Mouse (Mus musculus): ENCODE data around the gene Apobr. TPM values are rescaled to one million over a fixed set of nuclear protein-coding genes. Genes with fewer than 3 reads are reported as not detected.
A peak's percentile ranks its signal among the peaks of the same experiment; 100 is the strongest.

The Apobr gene
- polyA plus RNA-seq (2012; rRNA removed) = 17.6 and 18.1 TPM in 2 replicates

DNA sequence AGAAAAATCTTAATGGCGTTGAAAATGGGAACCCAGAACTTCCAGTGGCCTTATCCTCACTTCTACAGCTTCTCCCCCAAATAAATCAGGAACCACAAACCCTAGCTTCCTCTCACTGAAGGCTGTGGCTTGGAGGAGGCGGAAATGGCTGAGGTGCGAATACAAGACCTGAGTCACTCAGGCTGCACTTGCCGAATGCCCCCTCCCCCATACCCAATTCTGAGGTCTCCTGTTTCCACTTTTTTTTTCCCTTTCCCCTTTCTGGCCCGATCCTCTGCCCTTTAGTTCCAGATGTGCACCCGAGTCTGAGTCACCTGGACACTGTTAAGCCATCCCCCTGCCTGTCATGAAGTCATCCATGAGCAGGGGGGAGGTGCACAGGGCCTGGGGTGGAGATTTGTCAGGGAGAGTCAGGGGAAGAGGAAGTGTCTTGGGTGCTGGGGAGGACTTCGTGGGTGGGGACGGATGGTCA lies at the start of gene Apobr:
Gene Apobr (plus strand): TSS at position 437 of the 472 bp plus-strand sequence.
- Histone ChIP-seq H3K4me1 (ENCODE audit: control insufficient read depth, insufficient read depth, low read length) (no peaks in the 10 kb centered on the region; the same call in 1 of the 2 replicates), H3K4me3 (replicated peaks; ENCODE audit: extremely low read depth, low read depth, low read length) (peak within 1 kb of the TSS; percentile 40)
- 63% methylated on average over 8 of the region's 8 CpGs for WGBS
- TF ChIP-seq CTCF (IDR thresholded peaks at IDR 0.05; ENCODE audit: insufficient read depth, low read length) (no peak), POLR2A (IDR thresholded peaks at IDR 0.05; ENCODE audit: borderline replicate concordance, extremely low read depth, low read depth, low read length) (no peak; the same call in 1 of the 2 replicates)
- DNase-seq = no peak

DNA sequence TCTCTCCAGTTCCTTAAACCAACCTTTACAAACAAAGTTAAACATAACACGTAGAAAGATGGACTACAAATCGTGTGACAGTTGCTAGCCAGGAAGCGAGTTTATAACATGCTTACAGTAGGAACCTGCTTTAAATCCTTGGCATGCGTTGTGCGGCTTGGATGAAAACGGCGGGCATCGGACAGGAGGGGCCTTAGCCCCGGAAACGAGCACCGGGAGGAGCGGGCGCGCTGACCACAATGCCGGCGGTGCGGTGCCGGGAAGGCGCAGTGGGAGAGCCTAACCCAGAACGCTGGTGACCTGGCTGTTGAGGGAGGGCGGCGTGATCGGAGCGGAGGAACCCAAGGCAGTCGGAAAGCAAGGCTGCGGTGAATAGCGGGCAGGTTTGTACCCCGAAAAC lies 49.0 kb upstream of the Apobr start:
- H3K4me1 ChIP-seq (ENCODE audit: control insufficient read depth, insufficient read depth, low read length) = no peaks in the 10 kb centered on the region
- peak overlapping the region; percentile 29 for H3K4me3 ChIP-seq (replicated peaks; ENCODE audit: extremely low read depth, low read depth, low read length)
- DNase-seq = peak; percentile 28
- TF ChIP-seq POLR2A (IDR thresholded peaks at IDR 0.05; ENCODE audit: borderline replicate concordance, extremely low read depth, low read depth, low read length) (no peak), CTCF (IDR thresholded peaks at IDR 0.05; ENCODE audit: insufficient read depth, low read length) (no peak)
- WGBS = 1% methylated on average over 28 of the region's 28 CpGs

DNA sequence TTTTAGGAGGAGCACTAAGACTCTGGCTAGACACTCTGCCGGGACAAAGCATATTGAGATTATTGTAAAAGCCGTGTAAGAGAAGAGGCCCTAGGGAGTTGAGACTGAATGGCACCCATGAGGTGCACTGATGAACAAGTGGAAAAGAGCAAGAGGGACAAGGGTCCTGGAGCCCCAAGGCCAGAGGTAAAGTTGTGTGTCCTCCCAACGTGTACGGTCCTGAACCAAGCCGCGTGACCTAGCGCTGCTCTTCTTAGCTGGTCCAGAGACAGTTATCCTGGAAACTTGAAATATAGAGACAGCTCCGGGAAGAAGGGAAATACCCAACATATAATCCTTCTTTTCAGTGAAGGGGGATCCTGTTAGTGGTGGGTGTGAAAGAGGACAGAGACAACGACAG lies 48.3 kb upstream of the Apobr start:
- WGBS = 67% methylated on average over 9 of the region's 9 CpGs
- no peak for TF ChIP-seq POLR2A (IDR thresholded peaks at IDR 0.05; ENCODE audit: borderline replicate concordance, extremely low read depth, low read depth, low read length)
- no peak for TF ChIP-seq CTCF (IDR thresholded peaks at IDR 0.05; ENCODE audit: insufficient read depth, low read length)
- no peak overlapping the region for H3K4me3 ChIP-seq (replicated peaks; ENCODE audit: extremely low read depth, low read depth, low read length)

DNA sequence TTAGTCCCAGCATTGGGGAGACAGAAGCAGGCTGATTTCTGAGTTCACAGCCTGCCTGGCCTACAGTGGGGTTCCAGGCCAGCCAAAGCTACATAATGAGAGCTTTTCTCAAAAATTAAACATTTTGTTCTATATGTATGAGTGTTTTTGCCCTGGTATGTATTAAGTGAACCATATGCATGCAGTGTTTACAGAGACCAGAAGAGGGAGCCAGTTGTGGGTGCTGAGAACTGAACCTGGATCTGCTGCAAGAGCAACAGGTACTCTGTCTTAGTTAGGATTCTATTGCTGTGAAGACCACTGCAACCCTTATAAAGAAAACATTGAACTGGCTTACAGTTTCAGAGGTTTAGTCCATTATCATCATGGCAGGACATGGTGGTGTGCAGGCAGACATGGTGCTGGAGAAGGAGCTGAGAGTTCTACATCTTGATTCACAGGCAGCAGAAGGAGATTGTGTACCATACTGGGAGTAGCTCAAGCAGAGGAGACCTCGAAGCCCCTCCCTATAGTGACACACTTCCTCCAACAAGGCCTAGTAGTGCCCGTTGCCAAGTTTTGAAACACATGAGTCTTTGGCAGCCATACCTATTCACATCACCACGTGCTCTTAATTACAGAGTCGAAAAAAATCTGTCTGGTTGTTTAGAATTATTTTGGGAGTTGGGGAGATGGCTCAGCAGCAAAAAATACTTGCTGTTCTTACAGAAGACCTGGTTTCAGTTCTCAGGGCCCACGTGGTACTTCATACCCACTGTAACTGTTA lies 46.7 kb upstream of the Apobr start:
- no peak overlapping the region for H3K4me3 ChIP-seq (replicated peaks; ENCODE audit: extremely low read depth, low read depth, low read length)
- TF ChIP-seq CTCF (IDR thresholded peaks at IDR 0.05; ENCODE audit: insufficient read depth, low read length) (no peak), POLR2A (IDR thresholded peaks at IDR 0.05; ENCODE audit: borderline replicate concordance, extremely low read depth, low read depth, low read length) (no peak)
- no peak for DNase-seq
- WGBS = 51% methylated on average over 5 of the region's 5 CpGs
- no peaks in the 10 kb centered on the region for H3K4me1 ChIP-seq (ENCODE audit: control insufficient read depth, insufficient read depth, low read length)

More for the DNA sequence above, 48.3 kb upstream of the Apobr start:
- no peaks in the 10 kb centered on the region for H3K4me1 ChIP-seq (ENCODE audit: control insufficient read depth, insufficient read depth, low read length)
- DNase-seq = no peak

DNA sequence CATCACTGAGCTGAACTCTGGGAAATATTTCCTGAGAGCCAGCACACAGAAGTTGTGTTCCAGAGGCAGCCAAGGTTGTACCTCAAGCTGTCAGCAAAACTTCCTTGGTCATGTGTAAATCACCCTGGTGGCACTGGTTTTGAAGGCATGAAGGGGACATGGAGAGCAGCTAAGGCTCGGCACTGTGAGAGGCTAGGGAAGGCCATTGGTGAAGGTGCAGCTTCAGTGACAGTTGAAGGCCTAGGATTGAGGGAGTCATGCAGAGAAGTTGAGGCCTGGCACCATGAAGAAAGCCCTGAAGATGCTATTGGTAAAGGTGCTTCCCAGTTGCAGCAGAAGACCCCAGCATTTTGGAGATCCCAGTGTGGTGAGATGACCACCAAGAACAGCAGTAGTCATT lies 43.1 kb upstream of the Apobr start:
- Histone ChIP-seq H3K4me1 (ENCODE audit: control insufficient read depth, insufficient read depth, low read length) (no peaks in the 10 kb centered on the region), H3K4me3 (replicated peaks; ENCODE audit: extremely low read depth, low read depth, low read length) (no peak overlapping the region)
- TF ChIP-seq CTCF (IDR thresholded peaks at IDR 0.05; ENCODE audit: insufficient read depth, low read length) (no peak), POLR2A (IDR thresholded peaks at IDR 0.05; ENCODE audit: borderline replicate concordance, extremely low read depth, low read depth, low read length) (no peak)
- 83% methylated on average over 1 of the region's 1 CpGs for WGBS
- no peak for DNase-seq

DNA sequence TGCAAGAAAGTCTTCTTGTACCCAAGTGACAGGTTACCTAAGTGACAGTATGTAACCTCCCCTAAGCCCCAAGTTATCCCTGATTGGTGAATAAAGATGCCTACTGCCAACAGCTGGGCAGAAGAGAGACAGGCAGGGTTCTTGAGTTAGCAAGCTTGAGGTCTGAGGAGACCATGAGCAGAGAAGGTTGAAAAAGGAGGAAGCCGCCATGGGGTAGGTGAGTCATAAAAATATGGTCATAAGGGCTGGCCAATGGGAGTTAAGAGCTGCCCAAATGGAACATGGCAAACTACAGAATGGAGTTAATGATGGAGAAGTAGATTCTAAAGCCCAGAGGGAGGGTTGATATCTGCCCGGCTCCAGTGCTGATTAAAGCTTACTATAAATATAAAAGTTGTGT lies 39.1 kb upstream of the Apobr start:
- H3K4me3 ChIP-seq (replicated peaks; ENCODE audit: extremely low read depth, low read depth, low read length) = no peak overlapping the region
- no peak for TF ChIP-seq CTCF (IDR thresholded peaks at IDR 0.05; ENCODE audit: insufficient read depth, low read length)
- TF ChIP-seq POLR2A (IDR thresholded peaks at IDR 0.05; ENCODE audit: borderline replicate concordance, extremely low read depth, low read depth, low read length) = no peak
- 86% methylated on average over 2 of the region's 2 CpGs for WGBS
- DNase-seq = no peak
- no peaks in the 10 kb centered on the region for H3K4me1 ChIP-seq (ENCODE audit: control insufficient read depth, insufficient read depth, low read length)

DNA sequence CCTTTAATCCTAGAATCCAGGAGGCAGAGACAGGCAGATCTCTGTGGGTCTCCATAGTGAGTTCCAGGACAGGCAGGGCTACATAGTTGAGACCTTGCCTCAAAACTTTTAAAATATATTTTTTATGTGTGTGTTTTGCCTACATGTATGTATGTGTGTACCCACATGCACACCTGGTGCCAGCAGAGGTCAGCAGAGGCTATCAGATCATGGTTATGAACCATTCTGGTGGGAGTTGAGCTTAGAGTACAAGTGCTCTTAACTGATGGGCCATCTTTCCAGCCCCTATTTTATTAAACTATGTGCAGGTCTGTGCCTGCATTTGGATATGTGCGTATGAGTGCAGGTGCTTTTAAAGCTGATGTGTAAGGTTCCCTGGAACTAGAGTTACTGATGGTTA lies 29.9 kb upstream of the Apobr start:
- TF ChIP-seq CTCF (IDR thresholded peaks at IDR 0.05; ENCODE audit: insufficient read depth, low read length) (0 out of 2 replicates have a peak, but pooled peaks have one; percentile 3), POLR2A (IDR thresholded peaks at IDR 0.05; ENCODE audit: borderline replicate concordance, extremely low read depth, low read depth, low read length) (no peak)
- Histone ChIP-seq H3K4me3 (replicated peaks; ENCODE audit: extremely low read depth, low read depth, low read length) (no peak overlapping the region), H3K4me1 (ENCODE audit: control insufficient read depth, insufficient read depth, low read length) (no peaks in the 10 kb centered on the region)
- WGBS = 96% methylated on average over 1 of the region's 1 CpGs
- DNase-seq = no peak

DNA sequence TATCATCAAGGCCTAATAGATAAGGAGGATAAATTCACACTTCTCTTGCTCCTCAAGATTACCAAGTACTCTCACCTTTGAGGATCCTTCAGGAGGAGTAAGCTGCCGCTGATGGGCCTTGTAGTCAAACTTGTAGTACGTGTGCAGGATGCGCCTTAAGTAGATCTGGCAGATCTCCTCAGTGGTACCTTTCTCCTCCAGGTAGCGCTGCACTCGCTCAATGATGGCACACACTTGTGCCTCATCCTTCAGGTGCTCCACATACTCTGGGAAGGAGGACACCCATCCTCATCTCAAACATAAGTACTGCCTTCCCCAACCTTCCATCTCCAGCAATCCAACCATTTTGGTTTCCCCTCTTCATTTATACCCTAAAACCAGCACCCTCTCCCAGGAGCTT lies 28.1 kb upstream of the Apobr start:
- WGBS = 92% methylated on average over 5 of the region's 5 CpGs
- Histone ChIP-seq H3K4me3 (replicated peaks; ENCODE audit: extremely low read depth, low read depth, low read length) (no peak overlapping the region), H3K4me1 (ENCODE audit: control insufficient read depth, insufficient read depth, low read length) (no peaks in the 10 kb centered on the region)
- TF ChIP-seq CTCF (IDR thresholded peaks at IDR 0.05; ENCODE audit: insufficient read depth, low read length) (no peak), POLR2A (IDR thresholded peaks at IDR 0.05; ENCODE audit: borderline replicate concordance, extremely low read depth, low read depth, low read length) (no peak)
- DNase-seq = no peak

DNA sequence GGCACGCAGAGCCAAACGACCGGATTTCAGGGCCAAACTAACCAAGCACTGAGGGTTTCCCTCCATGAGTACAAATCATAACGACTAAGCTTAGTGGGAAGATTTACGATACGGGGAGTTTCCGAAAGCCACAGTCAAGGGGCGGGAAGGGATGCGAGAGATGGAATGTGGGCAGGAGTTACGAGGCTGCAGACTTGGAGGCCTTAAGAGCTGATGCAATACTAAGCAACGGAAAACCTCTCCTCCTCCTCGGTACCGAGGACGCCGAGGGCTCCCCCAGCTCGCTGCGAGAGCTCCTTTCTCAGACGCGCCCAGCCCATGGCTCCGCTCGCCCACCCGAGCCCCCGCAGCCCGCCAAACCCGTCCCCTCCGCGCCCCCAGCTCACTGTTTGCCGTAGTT lies 19.0 kb upstream of the Apobr start:
- Histone ChIP-seq H3K4me1 (ENCODE audit: control insufficient read depth, insufficient read depth, low read length) (no peaks in the 10 kb centered on the region), H3K4me3 (replicated peaks; ENCODE audit: extremely low read depth, low read depth, low read length) (peak overlapping the region; percentile 98)
- no peak for TF ChIP-seq POLR2A (IDR thresholded peaks at IDR 0.05; ENCODE audit: borderline replicate concordance, extremely low read depth, low read depth, low read length)
- no peak for TF ChIP-seq CTCF (IDR thresholded peaks at IDR 0.05; ENCODE audit: insufficient read depth, low read length)
- DNase-seq = no peak
- WGBS = under 1% methylated on average over 28 of the region's 28 CpGs
